Mouse (Mus musculus) lung, embryonic 15.5 days (tissue): ENCODE results near the gene Limk1. TPM values are rescaled to one million over a fixed set of nuclear protein-coding genes. Genes with fewer than 3 reads are reported as not detected.

Experiments
- ATAC-seq: fragments of 200-750 bp; cut with Nextera tagmentation; 2 replicates; pipeline ENCODE4 v1.8.0; 2017; ENCODE audit warnings: moderate number of reproducible peaks, borderline replicate concordance; ENCODE audit not compliant: low FRiP score, low TSS enrichment; ENCODE audit errors: extremely low read depth
- H3K27ac ChIP-seq: fragments of 300-500 bp; sonication (generic); 2 replicates; pipeline ENCODE4 v1.5.1; 2015; ENCODE audit warnings: moderate library complexity, mild to moderate bottlenecking, inconsistent platforms
- H3K27me3 ChIP-seq: fragments of 300-500 bp; sonication (generic); 2 replicates; pipeline ENCODE4 v1.6.1; 2015; ENCODE audit warnings: inconsistent platforms
- H3K36me3 ChIP-seq: fragments of 300-500 bp; sonication (generic); 2 replicates; pipeline ENCODE4 v1.6.1; 2015; ENCODE audit warnings: inconsistent platforms
- H3K4me1 ChIP-seq: fragments of 300-500 bp; sonication (generic); 2 replicates; pipeline ENCODE4 v1.6.1; 2015; ENCODE audit warnings: inconsistent platforms
- H3K4me2 ChIP-seq: fragments of 300-500 bp; sonication (generic); 2 replicates; pipeline ENCODE4 v1.6.1; 2015; ENCODE audit warnings: inconsistent platforms, mild to moderate bottlenecking, moderate library complexity
- H3K4me3 ChIP-seq: fragments of 300-500 bp; sonication (generic); 2 replicates; pipeline ENCODE4 v1.5.1; 2015; ENCODE audit warnings: mild to moderate bottlenecking, inconsistent platforms
- H3K9ac ChIP-seq: fragments of 300-500 bp; sonication (generic); 2 replicates; pipeline ENCODE4 v1.6.1; 2015; ENCODE audit warnings: inconsistent platforms
- H3K9me3 ChIP-seq: fragments of 300-500 bp; sonication (generic); 2 replicates; pipeline ENCODE4 v1.6.1; 2016; ENCODE audit warnings: inconsistent platforms
- WGBS: fragments of 180-500 bp; shearing (Covaris S2); methylation state at CpG from one replicate; pipeline ENCODE4 v1.1.7; 2015; 5-methylcytosine and 5-hydroxymethylcytosine counted together
- polyA plus RNA-seq: library from polyadenylated mRNA; unstranded; fragments of >200 nt; fragmentation: Nextera tagmentation; extraction: Ambion mirVana; gene quantifications from 2 replicates; pipeline ENCODE4 v1.2.1, GENCODE M21; 2015

Limk1 gene
- polyA plus RNA-seq, 1 experiment from 2014 or later, result 8.2 TPM

GRCm38 (mm10) chr5:134647394-134647793 is 41.0 kb downstream of the Limk1 start:
- H3K9ac ChIP-seq, result no peak overlapping the region
- H3K9me3 ChIP-seq, result no peaks in the 10 kb centered on the region
- no peak overlapping the region for H3K4me2 ChIP-seq
- no peaks in the 10 kb centered on the region for H3K27me3 ChIP-seq
- peaks cover 29% of the 10 kb centered on the region for H3K4me1 ChIP-seq
- ATAC-seq, result no peak
- H3K4me3 ChIP-seq, result no peak overlapping the region
- WGBS, result 76% methylated on average over 2 of the region's 2 CpGs
- H3K36me3 ChIP-seq, result no peaks in the 10 kb centered on the region
- H3K27ac ChIP-seq, result no peak overlapping the region

DNA sequence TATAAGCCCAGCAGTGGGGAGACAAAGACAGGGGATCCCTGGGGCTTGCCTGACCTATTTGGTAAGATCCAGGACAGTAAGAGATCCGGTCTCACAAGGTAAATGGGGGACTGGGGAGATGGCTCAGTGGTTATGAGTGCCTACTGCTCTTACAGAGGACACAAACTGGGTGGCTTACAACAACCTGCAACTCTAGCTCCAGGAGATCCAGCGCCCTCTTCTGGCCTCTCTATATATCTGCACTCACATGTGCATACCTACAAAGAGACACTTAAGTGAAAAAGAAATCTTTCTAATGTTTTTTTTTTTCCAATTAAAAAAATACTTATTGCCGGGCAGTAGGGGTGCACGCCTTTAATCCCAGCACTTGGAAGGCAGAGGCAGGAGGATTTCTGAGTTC is 41.9 kb downstream of the Limk1 start:
- Histone ChIP-seq H3K9me3 (no peaks in the 10 kb centered on the region), H3K9ac (no peak overlapping the region), H3K36me3 (no peaks in the 10 kb centered on the region), H3K27ac (no peak overlapping the region), H3K27me3 (no peaks in the 10 kb centered on the region), H3K4me1 (peaks cover 21% of the 10 kb centered on the region), H3K4me3 (no peak overlapping the region), H3K4me2 (no peak overlapping the region)
- WGBS, result 73% methylated on average over 4 of the region's 4 CpGs
- no peak for ATAC-seq

DNA sequence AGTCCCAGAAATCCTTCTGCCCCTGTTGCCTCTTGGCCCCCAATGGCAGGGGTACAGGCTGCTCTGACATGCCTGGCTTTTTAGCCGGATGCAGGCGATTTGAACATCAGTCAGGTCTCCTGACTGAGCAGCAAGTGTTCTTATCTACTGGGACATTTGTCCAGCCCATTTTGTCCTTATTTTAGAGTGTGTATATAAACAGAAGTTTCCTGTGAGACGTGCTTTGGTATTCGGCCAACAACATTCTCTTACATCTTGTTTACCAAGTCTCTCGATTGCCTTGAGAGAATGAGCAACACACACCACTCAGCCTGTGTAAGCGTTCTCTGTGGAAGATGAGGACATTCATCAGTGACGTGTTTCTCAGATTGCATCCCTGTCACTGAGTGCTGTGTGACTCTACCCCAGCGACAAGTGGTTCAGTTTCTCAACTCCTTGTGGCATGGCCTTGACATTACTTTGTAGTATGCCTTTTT is 43.7 kb downstream of the Limk1 start:
- peak; percentile 93 for ATAC-seq
- Histone ChIP-seq H3K9ac (no peak overlapping the region), H3K4me3 (no peak overlapping the region), H3K9me3 (no peaks in the 10 kb centered on the region), H3K4me2 (0 out of 2 replicates have a peak overlapping the region, but pooled peaks have one; percentile 25), H3K4me1 (peaks cover 24% of the 10 kb centered on the region), H3K27ac (peak overlapping the region; percentile 88), H3K36me3 (no peaks in the 10 kb centered on the region), H3K27me3 (no peaks in the 10 kb centered on the region)
- 5% methylated on average over 8 of the region's 8 CpGs for WGBS

- Histone ChIP-seq H3K9me3 (no peaks in the 10 kb centered on the region), H3K9ac (no peak overlapping the region), H3K27ac (peak overlapping the region; percentile 88), H3K4me2 (0 out of 2 replicates have a peak overlapping the region, but pooled peaks have one; percentile 25), H3K36me3 (no peaks in the 10 kb centered on the region), H3K27me3 (no peaks in the 10 kb centered on the region), H3K4me3 (no peak overlapping the region), H3K4me1 (peaks cover 26% of the 10 kb centered on the region)
- whole genome bisulfite sequencing, result 63% methylated on average over 1 of the region's 1 CpGs
- no peak for ATAC-seq
Measured at GRCm38 (mm10) chr5:134644121-134644520, 44.3 kb downstream of the Limk1 start.

DNA sequence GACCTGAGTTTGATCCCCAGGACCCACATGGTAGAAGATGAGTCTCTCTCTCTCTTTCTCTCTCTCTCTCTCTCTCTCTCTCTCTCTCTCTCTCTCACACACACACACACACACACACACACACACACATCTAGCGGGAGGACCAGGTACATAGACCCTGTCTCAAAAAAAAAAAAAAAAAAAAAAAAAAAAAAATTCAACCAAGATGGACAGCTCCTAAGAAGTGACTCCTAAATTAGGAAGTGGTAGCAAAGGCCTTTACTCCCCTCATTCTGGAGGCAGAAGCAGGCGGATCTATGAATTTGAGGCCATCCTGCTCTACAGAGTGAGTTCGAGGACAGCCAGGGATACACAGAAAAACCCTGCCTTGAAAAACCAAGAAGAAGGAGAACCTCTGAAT is 48.0 kb downstream of the Limk1 start:
- 89% methylated on average over 3 of the region's 3 CpGs for WGBS
- Histone ChIP-seq H3K9ac (no peak overlapping the region), H3K36me3 (peaks cover 16% of the 10 kb centered on the region), H3K9me3 (no peaks in the 10 kb centered on the region), H3K4me3 (no peak overlapping the region), H3K4me1 (peaks cover 38% of the 10 kb centered on the region), H3K27me3 (no peaks in the 10 kb centered on the region), H3K27ac (no peak overlapping the region), H3K4me2 (no peak overlapping the region)
- no peak for ATAC-seq

DNA sequence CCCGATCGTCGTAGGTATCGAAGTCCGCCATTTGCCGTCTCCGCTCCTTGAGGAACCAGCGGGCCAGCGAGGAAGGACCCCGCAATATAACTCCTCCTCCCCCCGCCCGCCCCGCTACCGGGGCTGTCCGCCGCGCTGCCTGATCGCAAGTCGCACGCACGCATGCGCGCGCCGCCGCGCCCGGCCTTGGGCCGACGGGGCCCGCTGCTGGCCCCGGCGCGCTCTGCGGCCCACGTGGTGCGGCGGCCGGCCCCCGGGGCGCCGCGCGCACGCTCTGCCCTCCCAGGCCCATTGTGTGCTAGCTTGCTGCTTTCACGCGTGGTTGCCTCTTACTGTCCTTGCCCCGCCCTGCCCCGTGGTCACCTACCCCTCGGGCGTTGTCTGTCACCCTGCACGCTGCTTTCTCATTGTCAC is 49.1 kb downstream of the Limk1 start, which contains the start of gene Eif4h:
Gene Eif4h, minus strand, starts transcription at position 222 of the 414 bp plus-strand sequence.
- ATAC-seq, result peak; percentile 92
- Histone ChIP-seq H3K4me2 (peak within 1 kb of the TSS; percentile 59), H3K4me1 (peaks cover 28% of the 10 kb centered on the region), H3K36me3 (peaks cover 24% of the 10 kb centered on the region), H3K9ac (peak within 1 kb of the TSS; percentile 100), H3K27me3 (no peaks in the 10 kb centered on the region), H3K9me3 (no peaks in the 10 kb centered on the region), H3K27ac (peak within 1 kb of the TSS; percentile 95), H3K4me3 (peak within 1 kb of the TSS; percentile 99)
- WGBS, result under 1% methylated on average over 52 of the region's 52 CpGs

GRCm38 (mm10) chr5:134638461-134639268 is 49.7 kb downstream of the Limk1 start:
- Histone ChIP-seq H3K36me3 (peaks cover 26% of the 10 kb centered on the region), H3K4me3 (peak overlapping the region; percentile 99), H3K4me2 (peak overlapping the region; percentile 59), H3K9me3 (no peaks in the 10 kb centered on the region), H3K27ac (peak overlapping the region; percentile 95), H3K4me1 (peaks cover 23% of the 10 kb centered on the region), H3K9ac (peak overlapping the region; percentile 100), H3K27me3 (no peaks in the 10 kb centered on the region)
- under 1% methylated on average over 85 of the region's 85 CpGs for WGBS
- ATAC-seq, result peak; percentile 69; the same call in 1 of the 2 replicates

DNA sequence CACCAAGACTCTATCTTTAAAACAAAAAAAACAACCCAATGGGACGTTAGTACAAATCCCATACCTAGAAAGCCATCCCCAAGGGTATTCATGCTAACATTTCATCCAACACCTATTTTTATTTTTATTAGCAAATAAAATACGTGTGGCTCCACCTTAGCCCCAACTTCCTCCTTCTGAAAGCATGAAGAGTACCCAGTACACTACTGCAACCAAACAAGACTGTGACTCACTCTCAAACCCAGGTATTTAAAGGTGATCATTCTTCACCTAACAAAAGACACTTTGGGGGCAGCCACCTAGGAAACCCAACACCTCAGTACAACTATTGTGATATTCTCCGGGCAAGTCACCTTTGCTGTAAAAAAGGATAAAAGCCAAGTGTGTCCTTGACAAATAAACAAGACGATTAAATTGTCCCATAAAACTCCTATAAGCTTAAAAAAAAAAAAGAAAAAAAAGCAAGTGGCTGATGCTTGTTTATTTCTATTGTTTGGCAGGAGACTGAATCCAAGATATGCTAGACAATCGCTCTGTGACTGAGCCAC is 50.5 kb downstream of the Limk1 start:
- 16% methylated on average over 5 of the region's 5 CpGs for WGBS
- Histone ChIP-seq H3K27ac (peak overlapping the region; percentile 95; the same call in 1 of the 2 replicates), H3K9ac (peak overlapping the region; percentile 100)

DNA sequence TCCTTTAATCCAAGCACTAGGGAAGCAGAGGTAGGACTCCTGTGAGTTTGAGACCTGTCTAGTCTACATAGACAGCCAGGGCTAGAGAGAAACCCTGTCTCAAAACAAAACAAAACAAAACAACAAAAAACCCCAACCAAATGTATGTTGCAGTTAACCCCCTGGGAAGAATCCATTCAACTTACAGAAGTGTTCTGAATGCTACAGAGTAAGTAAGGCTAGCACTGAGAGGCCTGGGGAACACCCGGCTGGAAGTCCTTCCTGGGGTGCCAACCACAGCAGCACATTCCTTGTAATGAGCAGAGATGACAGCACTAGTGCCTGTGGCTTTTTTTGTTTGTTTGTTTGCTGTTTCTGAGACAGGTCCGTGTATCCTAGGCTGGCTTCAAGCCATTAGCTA is 55.6 kb downstream of the Limk1 start:
- WGBS, result 70% methylated on average over 2 of the region's 2 CpGs
- peaks cover 64% of the 10 kb centered on the region for H3K36me3 ChIP-seq

More for the DNA sequence above, 50.5 kb downstream of the Limk1 start:
- no peak for ATAC-seq
- peak overlapping the region; percentile 59 for H3K4me2 ChIP-seq
- H3K36me3 ChIP-seq, result peaks cover 32% of the 10 kb centered on the region
- no peaks in the 10 kb centered on the region for H3K27me3 ChIP-seq
- H3K9me3 ChIP-seq, result no peaks in the 10 kb centered on the region
- peaks cover 19% of the 10 kb centered on the region for H3K4me1 ChIP-seq
- H3K4me3 ChIP-seq, result peak overlapping the region; percentile 99

DNA sequence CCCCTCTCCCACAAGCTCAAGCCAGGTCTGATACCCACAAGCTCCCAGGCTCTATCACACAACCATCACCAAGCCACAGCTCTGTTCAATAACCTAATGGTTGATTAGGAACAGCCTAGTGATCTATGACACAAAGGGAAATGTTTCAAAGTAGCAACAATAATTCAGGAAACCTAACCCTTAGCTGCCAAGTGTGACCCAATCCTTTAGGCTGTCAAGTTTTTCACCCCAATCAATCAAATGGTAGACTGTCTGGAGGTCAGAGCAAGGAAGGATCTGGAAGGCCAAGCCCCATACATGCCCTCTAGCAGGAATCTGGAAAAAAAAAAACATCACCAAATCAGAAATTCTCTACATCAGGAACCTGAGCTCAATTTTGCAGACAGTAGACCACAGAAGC is 57.6 kb downstream of the Limk1 start:
- H3K4me2 ChIP-seq, result no peak overlapping the region
- no peaks in the 10 kb centered on the region for H3K9me3 ChIP-seq
- H3K4me1 ChIP-seq, result 0 out of 2 replicates have a peak, but pooled peaks cover 3% of the 10 kb centered on the region
- H3K9ac ChIP-seq, result no peak overlapping the region
- peaks cover 71% of the 10 kb centered on the region for H3K36me3 ChIP-seq
- H3K27ac ChIP-seq, result no peak overlapping the region
- H3K4me3 ChIP-seq, result no peak overlapping the region
- no peak for ATAC-seq
- no peaks in the 10 kb centered on the region for H3K27me3 ChIP-seq

More for the DNA sequence above, 55.6 kb downstream of the Limk1 start:
- H3K27me3 ChIP-seq, result no peaks in the 10 kb centered on the region
- H3K27ac ChIP-seq, result no peak overlapping the region
- H3K4me3 ChIP-seq, result no peak overlapping the region
- peaks cover 15% of the 10 kb centered on the region for H3K4me1 ChIP-seq
- no peak overlapping the region for H3K9ac ChIP-seq
- no peak for ATAC-seq
- no peaks in the 10 kb centered on the region for H3K9me3 ChIP-seq
- H3K4me2 ChIP-seq, result no peak overlapping the region

- Histone ChIP-seq H3K9me3 (no peaks in the 10 kb centered on the region), H3K4me3 (no peak overlapping the region), H3K4me1 (0 out of 2 replicates have a peak, but pooled peaks cover 3% of the 10 kb centered on the region), H3K36me3 (peaks cover 74% of the 10 kb centered on the region), H3K4me2 (no peak overlapping the region), H3K27ac (no peak overlapping the region), H3K27me3 (no peaks in the 10 kb centered on the region), H3K9ac (no peak overlapping the region)
- WGBS, result 66% methylated on average over 4 of the region's 4 CpGs
- ATAC-seq, result no peak
Measured at GRCm38 (mm10) chr5:134629508-134629907, 58.9 kb downstream of the Limk1 start.

- H3K4me1 ChIP-seq, result no peaks in the 10 kb centered on the region
- no peak overlapping the region for H3K27ac ChIP-seq
- no peaks in the 10 kb centered on the region for H3K27me3 ChIP-seq
- ATAC-seq, result no peak
- WGBS, result 63% methylated on average over 2 of the region's 2 CpGs
- no peak overlapping the region for H3K4me2 ChIP-seq
- H3K9ac ChIP-seq, result no peak overlapping the region
- no peak overlapping the region for H3K4me3 ChIP-seq
- H3K9me3 ChIP-seq, result no peaks in the 10 kb centered on the region
- H3K36me3 ChIP-seq, result peaks cover 95% of the 10 kb centered on the region
Measured at GRCm38 (mm10) chr5:134622069-134622468, 66.3 kb downstream of the Limk1 start.
